Mouse (Mus musculus) CH12F3 (cell line): ENCODE measurements around the gene Eif2b4.

Experiments used
- in situ Hi-C: fragments of 300-500 bp; cut with MboI; formaldehyde crosslinking; loops from 2 replicates; pipeline ENCODE4 v1.14.3; 2020; ENCODE audit warnings: low sequenced_read_pairs

The Eif2b4 gene

GRCm38 (mm10) chr5:31164878-31165277 is 28.4 kb downstream of the Eif2b4 start:
- in situ Hi-C loops = no loop called here

- in situ Hi-C loops = no loop called here
These were observed 30.8 kb downstream of the Eif2b4 start for GRCm38 (mm10) chr5:31162462-31162861.

GRCm38 (mm10) chr5:31154152-31154553 is 39.1 kb downstream of the Eif2b4 start, which contains the start of gene Mpv17:
Gene Mpv17, minus strand, starts transcription at chr5:31154251.
- in situ Hi-C loops = no loop called here

GRCm38 (mm10) chr5:31153516-31154151 is 39.6 kb downstream of the Eif2b4 start:
- in situ Hi-C loops = no loop called here

- in situ Hi-C loops = no loop called here
These were observed 41.5 kb downstream of the Eif2b4 start for GRCm38 (mm10) chr5:31151746-31152145.

GRCm38 (mm10) chr5:31149781-31150180 is 43.4 kb downstream of the Eif2b4 start:
- in situ Hi-C loops = no loop called here

- in situ Hi-C loops = no loop called here
These were observed 54.2 kb downstream of the Eif2b4 start for GRCm38 (mm10) chr5:31138968-31139425.

- in situ Hi-C loops = no loop called here
These were observed 54.8 kb downstream of the Eif2b4 start, which contains the start of gene Ucn for GRCm38 (mm10) chr5:31138241-31138967. Gene Ucn, minus strand, starts transcription at chr5:31138829.

GRCm38 (mm10) chr5:31137658-31138057 is 55.6 kb downstream of the Eif2b4 start:
- in situ Hi-C loops = no loop called here
